Mouse (Mus musculus) limb, embryonic 12.5 days (tissue): ENCODE results near the gene Tmem145. TPM values are rescaled to one million over a fixed set of nuclear protein-coding genes. Genes with fewer than 3 reads are reported as not detected.
A peak's percentile ranks its signal among the peaks of the same experiment; 100 is the strongest.

Experiments used
- ATAC-seq: fragments of 200-750 bp; cut with Nextera tagmentation; 2 replicates; pipeline ENCODE4 v1.8.0; 2017; ENCODE audit warnings: low read depth, moderate TSS enrichment; ENCODE audit not compliant: insufficient number of reproducible peaks, insufficient read depth, low FRiP score, low TSS enrichment
- H3K27ac ChIP-seq: fragments of 300-500 bp; sonication (generic); 2 replicates; pipeline ENCODE4 v1.5.1; 2016; ENCODE audit warnings: mild to moderate bottlenecking, moderate library complexity
- H3K27me3 ChIP-seq: fragments of 300-500 bp; sonication (generic); 2 replicates; pipeline ENCODE4 v1.6.1; 2016; ENCODE audit warnings: mild to moderate bottlenecking, moderate library complexity
- H3K36me3 ChIP-seq: fragments of 300-500 bp; sonication (generic); 2 replicates; pipeline ENCODE4 v1.6.1; 2016; ENCODE audit warnings: mild to moderate bottlenecking, moderate library complexity
- H3K4me1 ChIP-seq: fragments of 300-500 bp; sonication (generic); replicated peaks from 2 replicates; pipeline ENCODE4 v1.6.1; 2016
- H3K4me2 ChIP-seq: fragments of 300-500 bp; sonication (generic); 2 replicates; pipeline ENCODE4 v1.6.1; 2016; ENCODE audit warnings: mild to moderate bottlenecking, moderate library complexity
- H3K4me3 ChIP-seq: fragments of 300-500 bp; sonication (generic); replicated peaks from 2 replicates; pipeline ENCODE4 v1.5.1; 2016; ENCODE audit warnings: mild to moderate bottlenecking
- H3K9ac ChIP-seq: fragments of 300-500 bp; sonication (generic); replicated peaks from 2 replicates; pipeline ENCODE4 v1.6.1; 2016; ENCODE audit warnings: mild to moderate bottlenecking, moderate library complexity
- H3K9me3 ChIP-seq: fragments of 300-500 bp; sonication (generic); 2 replicates; pipeline ENCODE4 v1.6.1; 2016; ENCODE audit warnings: mild to moderate bottlenecking, moderate library complexity
- WGBS: fragments of 180-500 bp; shearing (Covaris S2); methylation state at CpG from one replicate; pipeline ENCODE4 v1.1.7; 2016; 5-methylcytosine and 5-hydroxymethylcytosine counted together
- polyA plus RNA-seq: library from polyadenylated mRNA; unstranded; fragments of >200 nt; fragmentation: Nextera tagmentation; extraction: Ambion mirVana; gene quantifications from 2 replicates; pipeline ENCODE4 v1.2.1, GENCODE M21; 2016

Tmem145 gene
- polyA plus RNA-seq, 1 experiment from 2014 or later = 1.1 TPM

GRCm38 (mm10) chr7:25277998-25278340 lies 27.9 kb upstream of the Tmem145 start:
- H3K4me3 ChIP-seq = peak overlapping the region; percentile 78
- peak overlapping the region; percentile 98 for H3K4me2 ChIP-seq
- no peaks in the 10 kb centered on the region for H3K9me3 ChIP-seq
- peaks cover 16% of the 10 kb centered on the region for H3K36me3 ChIP-seq
- no peak overlapping the region; the same call in none of the 2 replicates for H3K9ac ChIP-seq
- no peaks in the 10 kb centered on the region for H3K27me3 ChIP-seq
- 16% methylated on average over 4 of the region's 4 CpGs for WGBS
- H3K4me1 ChIP-seq = peaks cover 63% of the 10 kb centered on the region
- ATAC-seq = no peak
- H3K27ac ChIP-seq = peak overlapping the region; percentile 100

- peaks cover 68% of the 10 kb centered on the region for H3K4me1 ChIP-seq
These were observed 27.4 kb upstream of the Tmem145 start for GRCm38 (mm10) chr7:25278341-25279075.

GRCm38 (mm10) chr7:25279076-25279860 lies 26.6 kb upstream of the Tmem145 start:
- WGBS = under 1% methylated on average over 48 of the region's 49 CpGs
- no peaks in the 10 kb centered on the region for H3K27me3 ChIP-seq
- H3K9ac ChIP-seq = peak overlapping the region; percentile 82
- peak overlapping the region; percentile 78 for H3K4me3 ChIP-seq
- peaks cover 72% of the 10 kb centered on the region for H3K4me1 ChIP-seq
- H3K4me2 ChIP-seq = peak overlapping the region; percentile 98
- peaks cover 8% of the 10 kb centered on the region for H3K36me3 ChIP-seq
- H3K9me3 ChIP-seq = no peaks in the 10 kb centered on the region
- peak; percentile 39 for ATAC-seq
- H3K27ac ChIP-seq = peak overlapping the region; percentile 100

More at GRCm38 (mm10) chr7:25278341-25279075, 27.4 kb upstream of the Tmem145 start:
- H3K27ac ChIP-seq = peak overlapping the region; percentile 100
- H3K9me3 ChIP-seq = no peaks in the 10 kb centered on the region
- H3K4me3 ChIP-seq = peak overlapping the region; percentile 78
- 0 out of 2 replicates have a peak, but pooled peaks have one; percentile 13 for ATAC-seq
- under 1% methylated on average over 58 of the region's 60 CpGs for WGBS
- H3K27me3 ChIP-seq = no peaks in the 10 kb centered on the region
- H3K4me2 ChIP-seq = peak overlapping the region; percentile 98
- H3K9ac ChIP-seq = peak overlapping the region; percentile 82
- peaks cover 11% of the 10 kb centered on the region for H3K36me3 ChIP-seq

GRCm38 (mm10) chr7:25279861-25280791 lies 25.8 kb upstream of the Tmem145 start:
- 0% methylated on average over 6 of the region's 6 CpGs for WGBS

GRCm38 (mm10) chr7:25281166-25281733 lies 24.7 kb upstream of the Tmem145 start:
- peak; percentile 0; the same call in 1 of the 2 replicates for ATAC-seq

More at GRCm38 (mm10) chr7:25279861-25280791, 25.8 kb upstream of the Tmem145 start:
- Histone ChIP-seq H3K27me3 (no peaks in the 10 kb centered on the region), H3K27ac (peak overlapping the region; percentile 100), H3K36me3 (peaks cover 9% of the 10 kb centered on the region), H3K4me3 (peak overlapping the region; percentile 78), H3K9ac (peak overlapping the region; percentile 82), H3K4me1 (peaks cover 72% of the 10 kb centered on the region), H3K9me3 (no peaks in the 10 kb centered on the region), H3K4me2 (peak overlapping the region; percentile 98)
- peak; percentile 62 for ATAC-seq

GRCm38 (mm10) chr7:25281734-25282601 lies 23.9 kb upstream of the Tmem145 start:
- peaks cover 56% of the 10 kb centered on the region for H3K4me1 ChIP-seq
- no peaks in the 10 kb centered on the region for H3K9me3 ChIP-seq
- 2% methylated on average over 56 of the region's 108 CpGs for WGBS
- peak overlapping the region; percentile 98 for H3K4me2 ChIP-seq
- peak overlapping the region; percentile 100 for H3K27ac ChIP-seq
- H3K36me3 ChIP-seq = peaks cover 23% of the 10 kb centered on the region
- peak; percentile 64 for ATAC-seq
- no peaks in the 10 kb centered on the region for H3K27me3 ChIP-seq
- H3K4me3 ChIP-seq = peak overlapping the region; percentile 78
- H3K9ac ChIP-seq = peak overlapping the region; percentile 81

More at GRCm38 (mm10) chr7:25281166-25281733, 24.7 kb upstream of the Tmem145 start:
- H3K9me3 ChIP-seq = no peaks in the 10 kb centered on the region
- WGBS = 23% methylated on average over 12 of the region's 12 CpGs
- H3K36me3 ChIP-seq = peaks cover 16% of the 10 kb centered on the region
- peak overlapping the region; percentile 98 for H3K4me2 ChIP-seq
- H3K27me3 ChIP-seq = no peaks in the 10 kb centered on the region
- peak overlapping the region; percentile 28; the same call in 1 of the 2 replicates for H3K9ac ChIP-seq
- peak overlapping the region; percentile 78 for H3K4me3 ChIP-seq
- H3K27ac ChIP-seq = peak overlapping the region; percentile 100
- H3K4me1 ChIP-seq = peaks cover 60% of the 10 kb centered on the region

GRCm38 (mm10) chr7:25282731-25283211 lies 23.1 kb upstream of the Tmem145 start:
- Histone ChIP-seq H3K4me1 (peaks cover 48% of the 10 kb centered on the region), H3K4me3 (peak overlapping the region; percentile 78), H3K4me2 (peak overlapping the region; percentile 98), H3K9ac (peak overlapping the region; percentile 81), H3K36me3 (peaks cover 32% of the 10 kb centered on the region), H3K27me3 (no peaks in the 10 kb centered on the region), H3K27ac (peak overlapping the region; percentile 100), H3K9me3 (no peaks in the 10 kb centered on the region)
- 1% methylated on average over 24 of the region's 36 CpGs for WGBS
- no peak for ATAC-seq

GRCm38 (mm10) chr7:25283637-25284036 lies 22.3 kb upstream of the Tmem145 start:
- 12% methylated on average over 5 of the region's 5 CpGs for WGBS
- H3K27ac ChIP-seq = peak overlapping the region; percentile 100
- H3K4me1 ChIP-seq = peaks cover 45% of the 10 kb centered on the region

GRCm38 (mm10) chr7:25284171-25284570 lies 21.7 kb upstream of the Tmem145 start:
- ATAC-seq = no peak
- WGBS = 56% methylated on average over 2 of the region's 2 CpGs
- Histone ChIP-seq H3K4me1 (peaks cover 45% of the 10 kb centered on the region), H3K27ac (peak overlapping the region; percentile 100; the same call in 1 of the 2 replicates), H3K4me2 (peak overlapping the region; percentile 98), H3K27me3 (no peaks in the 10 kb centered on the region), H3K36me3 (peaks cover 46% of the 10 kb centered on the region), H3K9me3 (peaks cover 4% of the 10 kb centered on the region; the same call in 1 of the 2 replicates), H3K9ac (peak overlapping the region; percentile 81), H3K4me3 (peak overlapping the region; percentile 78)

More at GRCm38 (mm10) chr7:25283637-25284036, 22.3 kb upstream of the Tmem145 start:
- Histone ChIP-seq H3K36me3 (peaks cover 40% of the 10 kb centered on the region), H3K9me3 (no peaks in the 10 kb centered on the region), H3K27me3 (no peaks in the 10 kb centered on the region), H3K4me3 (peak overlapping the region; percentile 78), H3K9ac (peak overlapping the region; percentile 81), H3K4me2 (peak overlapping the region; percentile 98)
- no peak for ATAC-seq
